Mouse (Mus musculus) MEL-GATA-1-ER (cell line): ENCODE results near the gene Abi3bp.

ENCODE experiments used
- DNase-seq: peaks from one replicate; pipeline ENCODE4 v3.0.0-alpha.2; 2012; ENCODE audit warnings: low read depth; ENCODE audit errors: extremely low read depth

Gene Abi3bp

DNA sequence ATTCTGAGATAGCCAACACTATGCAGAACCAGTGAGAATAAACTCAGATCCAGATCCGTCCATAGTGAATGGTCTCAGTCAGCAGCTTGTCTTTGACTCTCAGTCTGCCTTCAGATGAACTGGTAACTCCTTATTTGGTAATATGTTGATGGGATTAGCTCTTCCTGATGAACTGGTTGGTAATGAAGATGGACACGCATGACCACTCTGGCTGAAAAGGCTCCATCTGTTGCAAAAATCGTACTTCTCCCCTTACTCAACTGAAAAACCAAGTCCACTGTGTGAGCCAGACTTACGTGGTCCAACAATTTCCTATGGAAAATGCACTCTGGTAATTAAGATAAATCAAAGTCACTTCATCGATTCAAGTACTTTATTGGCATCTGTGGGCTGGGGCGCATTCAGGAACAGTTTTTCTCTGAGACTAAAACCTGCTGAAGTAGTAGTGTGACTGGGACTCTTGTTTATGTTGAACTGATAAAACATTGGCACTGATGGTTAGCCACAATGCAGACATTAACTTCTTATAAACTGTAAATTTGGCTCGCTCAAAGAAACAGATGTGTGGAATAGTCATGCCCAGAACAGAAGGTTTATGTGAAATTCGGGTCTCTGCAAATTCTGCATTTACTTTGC, 203.4 kb downstream of the Abi3bp start:
- DNase-seq = no peak

DNA sequence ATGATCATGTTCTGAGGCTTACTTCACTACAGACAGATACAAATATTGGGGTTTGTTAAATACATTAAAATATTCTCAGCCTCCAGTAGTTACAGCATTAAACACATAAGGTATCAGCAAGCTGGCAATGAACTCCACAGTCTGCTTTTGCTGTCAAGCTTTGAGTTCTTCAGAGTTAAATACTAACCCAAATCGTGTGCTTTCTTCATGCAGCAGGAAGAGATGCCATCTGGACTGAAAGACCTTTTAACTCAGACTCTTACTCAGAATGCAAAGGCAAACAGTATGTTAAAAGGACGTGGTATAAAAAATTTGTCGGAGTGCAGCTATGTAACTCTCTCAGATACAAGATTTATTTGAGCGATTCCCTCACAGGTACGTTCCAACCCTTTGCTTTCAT, 209.1 kb downstream of the Abi3bp start:
- DNase-seq = no peak

DNA sequence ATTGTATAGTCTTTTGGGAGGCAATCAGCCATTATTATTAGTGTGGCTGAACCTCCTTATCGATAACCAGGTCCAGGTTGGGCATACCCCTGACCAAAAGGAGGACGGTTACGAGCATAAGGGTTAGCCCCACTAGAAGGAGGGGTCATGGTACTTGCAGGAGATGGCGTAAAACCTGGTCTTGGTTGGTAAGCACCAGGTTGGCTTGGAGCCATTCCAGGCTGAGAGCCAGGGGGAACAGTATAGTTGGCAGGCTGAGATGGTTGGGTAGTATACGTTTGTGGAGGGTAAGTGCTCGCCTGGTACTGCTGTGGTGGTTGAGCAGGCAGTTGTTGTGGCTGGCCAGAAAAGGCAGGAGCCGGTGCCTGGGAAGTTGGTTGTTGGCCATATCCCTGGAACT, 213.0 kb downstream of the Abi3bp start:
- DNase-seq = no peak

DNA sequence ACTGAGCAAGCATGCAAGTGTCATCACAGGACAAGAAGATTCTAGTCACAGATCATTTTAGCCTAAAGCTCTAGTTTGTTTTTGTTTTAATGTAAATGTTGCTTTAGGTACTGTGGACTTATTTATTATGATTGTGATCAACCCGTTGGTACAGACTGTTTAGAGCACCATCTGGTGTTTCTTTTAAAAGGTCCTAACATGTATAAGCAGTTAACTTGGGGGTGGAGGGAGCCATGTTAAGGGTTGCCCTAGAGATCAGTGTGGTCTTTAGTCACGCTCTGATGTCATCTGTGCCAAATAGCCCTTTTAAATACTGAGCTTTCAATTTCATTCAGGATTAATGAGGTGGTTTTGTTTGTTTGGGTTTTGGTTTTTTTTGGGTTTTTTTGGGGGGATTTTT, 218.8 kb downstream of the Abi3bp start:
- DNase-seq = no peak

DNA sequence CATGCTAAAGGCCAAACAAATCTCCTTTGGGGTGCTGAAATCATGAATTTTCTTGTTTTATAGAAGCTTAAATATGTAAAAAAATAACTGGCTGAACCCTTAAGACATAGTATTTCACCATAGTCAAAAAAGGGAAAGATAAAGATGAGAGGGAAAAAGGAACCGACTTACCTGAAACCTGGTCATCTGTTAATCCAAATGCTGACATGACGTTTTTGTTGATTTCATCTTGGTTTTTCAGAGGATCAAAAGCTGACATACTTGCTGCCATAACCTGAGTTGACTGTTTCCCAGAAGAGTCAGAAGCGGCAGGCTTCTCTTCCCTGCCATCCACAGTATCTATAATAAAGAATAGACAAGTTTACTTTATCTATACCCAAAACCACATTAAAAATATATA, 223.2 kb downstream of the Abi3bp start:
- no peak for DNase-seq

DNA sequence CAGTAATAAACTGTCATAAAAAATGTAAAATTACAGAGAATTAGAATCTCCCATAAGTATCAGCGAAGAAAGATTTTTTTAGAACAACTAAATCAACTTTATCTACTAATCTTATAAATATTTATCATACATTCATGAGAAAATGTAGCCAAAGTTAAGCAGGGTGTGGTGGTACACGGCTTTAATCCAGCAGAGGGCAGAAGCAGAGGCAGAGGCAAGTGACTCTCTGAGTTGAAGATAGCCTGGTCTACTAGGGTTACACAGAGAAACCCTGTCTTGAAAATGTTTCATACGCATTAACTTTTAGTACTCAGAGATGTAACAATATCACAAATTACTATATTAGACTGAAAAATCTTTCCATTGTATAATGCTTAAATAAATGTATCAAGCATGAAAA, 228.1 kb downstream of the Abi3bp start:
- no peak for DNase-seq

DNA sequence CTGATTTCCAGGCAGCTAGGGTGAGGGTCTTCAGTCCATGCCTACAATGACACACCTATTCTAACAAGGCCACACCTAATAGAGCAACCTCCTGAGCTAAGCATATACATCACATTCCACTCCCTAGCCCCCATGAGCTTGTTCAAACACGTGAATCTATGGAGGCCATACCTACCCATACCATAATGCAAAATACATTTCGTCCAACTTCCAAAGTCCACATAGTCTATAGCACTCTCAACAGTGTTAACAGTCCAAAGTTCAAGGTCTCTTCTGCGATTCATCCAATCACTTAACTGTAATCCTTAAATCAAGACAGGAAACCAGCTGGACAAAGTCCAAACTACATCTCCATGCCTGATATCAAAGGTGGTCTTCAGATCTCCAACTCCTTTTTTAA, 232.4 kb downstream of the Abi3bp start:
- no peak for DNase-seq

DNA sequence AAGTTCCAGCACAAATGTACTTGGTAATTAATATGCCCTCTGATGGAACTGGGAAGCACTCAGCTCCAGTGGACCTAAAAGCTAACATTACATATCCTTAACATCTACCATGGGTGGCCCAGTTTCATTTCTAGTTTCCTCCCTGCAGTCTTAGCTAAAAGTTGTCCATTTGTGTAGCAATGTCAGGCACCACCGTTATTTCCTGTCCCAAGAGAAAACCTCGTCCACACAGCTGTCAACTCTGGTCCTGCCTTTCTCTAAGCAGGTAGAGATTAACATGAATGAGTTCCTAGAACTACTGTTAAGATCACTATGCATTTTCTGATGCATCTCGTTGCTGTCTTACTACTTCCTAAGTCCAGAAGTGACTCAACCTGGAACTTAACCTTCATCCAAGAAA, 237.9 kb downstream of the Abi3bp start:
- DNase-seq = no peak

DNA sequence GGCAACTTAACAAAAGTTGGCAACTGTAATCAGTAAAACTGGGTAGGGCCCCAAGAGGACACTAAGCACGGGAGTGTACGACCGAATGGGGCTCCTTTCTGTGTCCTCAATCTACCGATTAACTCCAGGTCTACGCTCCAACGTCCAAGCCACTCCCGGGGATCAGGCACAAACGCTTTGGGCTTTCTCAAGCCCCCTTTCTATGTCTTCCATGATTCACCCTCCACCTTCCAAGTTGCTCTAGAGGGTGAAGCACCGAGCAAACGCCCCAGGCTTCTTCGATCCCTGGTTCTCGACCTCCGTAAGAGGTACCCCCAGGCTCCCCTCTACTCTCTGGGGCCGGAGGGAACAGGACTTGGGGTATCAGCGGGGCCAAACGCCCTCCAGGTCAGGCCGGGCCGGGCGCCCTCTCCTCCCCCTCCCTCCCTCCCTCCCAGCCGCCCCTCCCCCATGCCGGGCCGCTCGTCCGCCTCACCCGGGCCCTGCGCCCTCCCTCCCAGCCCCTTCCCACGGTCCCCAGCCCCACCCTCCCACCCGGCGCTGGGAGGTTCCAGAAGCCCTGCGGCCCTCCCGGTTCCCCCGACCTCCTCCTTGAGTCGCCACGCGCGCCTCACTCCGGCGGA, 239.0 kb downstream of the Abi3bp start:
- peak; percentile 32 for DNase-seq

DNA sequence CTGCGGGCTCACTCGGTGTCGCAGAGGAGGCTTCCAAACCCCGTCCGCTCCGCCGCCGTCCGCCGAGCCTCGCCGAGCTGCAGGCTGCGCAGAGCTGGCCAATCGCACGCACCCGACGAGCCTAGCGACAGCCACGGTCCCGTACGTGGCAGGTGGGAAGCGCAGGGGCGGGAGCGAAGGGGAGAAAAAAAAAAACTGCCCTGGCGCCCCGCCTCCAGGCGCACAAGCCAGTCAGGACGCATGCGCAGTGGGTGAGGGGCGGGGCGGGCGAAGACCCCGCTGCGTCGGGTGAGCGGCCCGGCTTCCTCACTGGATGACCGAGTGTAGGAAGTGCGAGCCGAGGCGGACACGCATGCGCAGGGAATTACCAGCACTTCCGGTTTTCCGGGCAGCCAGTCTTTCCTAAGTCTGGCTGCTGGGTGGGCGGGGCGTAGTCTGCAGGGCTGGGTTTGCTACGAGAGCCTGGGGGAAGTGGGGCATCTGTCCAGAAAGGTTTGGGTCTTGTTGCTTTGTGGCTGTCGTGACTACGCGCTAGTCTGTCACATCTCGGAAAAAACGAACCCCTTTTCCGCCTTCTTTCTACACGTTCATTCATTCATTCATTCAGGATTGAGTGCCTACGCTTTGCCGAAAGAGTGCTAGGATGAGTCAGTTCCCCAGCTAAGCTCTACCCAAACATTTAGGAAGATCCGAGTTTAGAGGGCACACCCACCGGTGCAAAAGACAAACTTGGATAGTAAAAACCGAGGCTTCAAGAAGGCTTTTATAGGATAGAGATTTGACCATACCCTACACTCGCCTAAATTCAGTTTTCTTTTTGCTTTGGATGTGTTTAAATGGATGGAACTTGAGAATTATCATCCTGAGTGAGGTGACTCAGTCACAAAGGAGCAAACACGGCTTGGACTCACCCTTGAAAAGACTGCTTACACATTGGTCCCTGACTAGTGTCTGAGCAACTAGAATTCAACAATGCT, 239.8 kb downstream of the Abi3bp start, which contains the start of gene Tfg:
Gene Tfg, minus strand, starts transcription at position 227 of the 977 bp plus-strand sequence.
- peak; percentile 96 for DNase-seq

DNA sequence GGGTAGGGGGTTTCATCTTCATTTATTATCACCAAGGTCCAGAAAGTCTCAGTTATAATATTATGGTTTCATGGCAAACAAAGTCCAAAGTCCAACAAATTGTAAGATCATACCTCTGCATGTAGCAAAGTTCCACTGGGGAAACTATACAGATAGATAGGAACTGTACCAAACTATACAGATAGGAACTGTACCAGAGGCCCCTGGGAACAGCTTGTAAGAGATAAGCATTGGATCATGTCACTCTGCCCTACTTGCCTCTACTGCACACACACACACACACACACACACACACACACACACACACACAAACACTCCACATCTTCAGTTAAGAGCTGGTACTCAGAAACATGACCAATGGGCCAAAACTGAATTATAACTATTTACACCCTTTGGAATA, 241.4 kb downstream of the Abi3bp start:
- no peak for DNase-seq

DNA sequence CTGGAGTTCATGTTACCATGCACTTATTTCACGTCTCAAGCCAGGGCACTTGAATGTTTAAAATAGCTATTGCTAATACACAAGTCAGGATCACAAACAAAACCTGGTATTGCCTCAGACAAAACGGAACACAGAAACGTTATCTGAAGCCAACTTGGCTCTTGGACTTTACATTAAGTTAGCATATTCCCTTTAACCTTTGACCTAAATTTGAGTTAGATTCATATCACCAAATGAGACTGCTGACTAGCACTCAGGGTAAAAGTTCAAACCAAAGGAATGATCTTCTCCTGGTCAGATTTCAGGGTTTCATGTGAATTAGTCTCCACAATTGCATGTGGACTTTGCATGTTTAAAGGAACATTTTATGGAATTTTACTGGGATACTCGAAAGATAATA, 244.7 kb downstream of the Abi3bp start:
- DNase-seq = no peak

DNA sequence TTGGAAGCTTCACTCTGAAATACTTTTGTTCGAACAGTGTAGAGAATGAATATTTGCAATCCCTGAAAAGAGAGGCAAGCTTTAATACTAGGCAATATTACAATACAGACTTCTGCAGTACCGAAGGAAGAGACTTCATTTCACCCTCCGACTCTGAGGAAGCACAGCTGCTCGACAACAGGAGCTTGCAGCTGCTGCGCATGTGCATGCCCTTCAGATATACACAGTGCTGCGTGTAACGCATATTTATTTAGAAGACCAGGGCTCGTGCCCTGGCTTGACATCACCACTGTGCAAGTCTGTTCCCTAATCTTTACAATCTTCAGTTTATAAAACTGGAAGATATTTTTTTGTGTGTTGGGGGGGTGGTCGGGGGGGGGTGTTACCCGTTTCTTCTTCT, 247.2 kb downstream of the Abi3bp start:
- DNase-seq = no peak

DNA sequence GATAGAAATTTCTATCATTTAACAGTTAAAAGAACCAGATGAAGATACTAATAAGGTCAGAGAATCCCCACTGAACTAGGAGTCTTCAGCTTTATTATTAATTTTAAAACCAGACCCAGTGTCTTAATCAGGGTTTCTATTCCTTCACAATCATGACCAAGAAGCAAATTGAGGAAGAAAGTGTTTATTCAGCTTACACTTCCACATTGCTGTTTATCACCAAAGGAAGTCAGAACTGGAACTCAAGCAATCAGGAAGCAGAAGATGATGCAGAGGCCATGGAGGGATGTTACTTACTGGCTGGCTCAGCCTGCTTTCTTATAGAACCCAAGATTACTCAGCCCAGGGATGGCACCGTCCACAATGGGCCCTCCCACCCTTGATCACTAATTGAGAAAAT, 251.4 kb downstream of the Abi3bp start:
- peak; percentile 28 for DNase-seq
